Mouse (Mus musculus) CH12.LX (cell line): Measurements from ENCODE around the gene Acsm2. TPM values are rescaled to one million over a fixed set of nuclear protein-coding genes. Genes with fewer than 3 reads are reported as not detected.
A peak's percentile ranks its signal among the peaks of the same experiment; 100 is the strongest.

Experiments
- DNase-seq: peaks from one replicate; pipeline ENCODE4 v3.0.0-alpha.2; 2013; ENCODE audit errors: extremely low read depth
- H3K27ac ChIP-seq: 2 replicates; pipeline ENCODE4 v1.5.1; 2012; ENCODE audit warnings: low read depth, mild to moderate bottlenecking, control low read depth, moderate library complexity; ENCODE audit not compliant: insufficient read depth
- H3K27me3 ChIP-seq: replicated peaks from 2 replicates; pipeline ENCODE3; 2012; ENCODE audit warnings: inconsistent platforms
- H3K36me3 ChIP-seq, 2 experiments: replicated peaks in 1 of 2; 2 replicates each; pipeline versions ENCODE3 to v1.6.1; 2012; ENCODE audit warnings: inconsistent platforms in 1 of 2, low read length in 1 of 2, mild to moderate bottlenecking in 1 of 2, mixed read lengths in 1 of 2, moderate library complexity in 1 of 2; ENCODE audit not compliant: control insufficient read depth in 1 of 2, insufficient read depth in 1 of 2
- H3K4me1 ChIP-seq, 2 experiments: 2 replicates each; pipeline ENCODE4 v1.6.1; 2012; ENCODE audit warnings: inconsistent platforms in 1 of 2, moderate library complexity in 1 of 2; ENCODE audit not compliant: insufficient read depth in 2 of 2, control insufficient read depth in 1 of 2
- H3K4me2 ChIP-seq: 2 replicates; pipeline ENCODE4 v1.6.1; 2012; ENCODE audit warnings: low read depth, mild to moderate bottlenecking, control low read depth; ENCODE audit not compliant: poor library complexity, insufficient read depth, severe bottlenecking
- H3K4me3 ChIP-seq, 3 experiments: fragments of 150-350 bp in 1 of 3; sonication (generic) in 1 of 3; replicated peaks in 1 of 3; 2 replicates each; pipeline versions ENCODE3 to v1.5.1; 2011 to 2012; ENCODE audit warnings: low read depth in 2 of 3, low read length in 2 of 3, mild to moderate bottlenecking in 2 of 3, moderate library complexity in 2 of 3, control low read depth in 1 of 3, improper control_type of control experiment in 1 of 3, inconsistent platforms in 1 of 3, mixed read lengths in 1 of 3; ENCODE audit not compliant: poor library complexity in 1 of 3
- H3K79me2 ChIP-seq: replicated peaks from 2 replicates; pipeline ENCODE4 v1.6.1; 2012; ENCODE audit warnings: mild to moderate bottlenecking, moderate library complexity; ENCODE audit not compliant: control insufficient read depth, poor library complexity, insufficient read depth, severe bottlenecking; ENCODE audit errors: extremely low read depth
- H3K9ac ChIP-seq: 2 replicates; pipeline ENCODE4 v1.6.1; 2012; ENCODE audit warnings: low read depth, mild to moderate bottlenecking, control low read depth, moderate library complexity; ENCODE audit not compliant: insufficient read depth
- H3K9me3 ChIP-seq: replicated peaks from 2 replicates; pipeline ENCODE3; 2012; ENCODE audit warnings: low read length, inconsistent platforms, mixed read lengths
- BHLHE40 ChIP-seq: IDR thresholded peaks from 2 replicates; pipeline ENCODE4 v1.6.1; 2011; ENCODE audit warnings: mild to moderate bottlenecking, low read depth, low read length, improper control_type of control experiment
- CHD1 ChIP-seq: IDR thresholded peaks from 2 replicates; pipeline ENCODE4 v1.6.1; 2012; ENCODE audit warnings: low read depth, low read length, improper control_type of control experiment, inconsistent platforms
- CTCF ChIP-seq, 2 experiments: IDR thresholded peaks in 1 of 2; conservative IDR thresholded peaks in 1 of 2; 2 replicates each; pipeline ENCODE4 v1.5.1; 2011 to 2012; ENCODE audit warnings: low read depth in 2 of 2, low read length in 2 of 2, improper control_type of control experiment in 1 of 2, inconsistent platforms in 1 of 2, mild to moderate bottlenecking in 1 of 2, moderate library complexity in 1 of 2
- E2F4 ChIP-seq: IDR thresholded peaks from 2 replicates; pipeline ENCODE4 v1.6.1; 2011; ENCODE audit warnings: low read depth, low read length, improper control_type of control experiment; ENCODE audit not compliant: insufficient replicate concordance
- ELF1 ChIP-seq: IDR thresholded peaks from 2 replicates; pipeline ENCODE4 v1.6.1; 2014; ENCODE audit warnings: low read depth, mild to moderate bottlenecking, inconsistent platforms, low read length, improper control_type of control experiment
- JUN ChIP-seq: IDR thresholded peaks from 2 replicates; pipeline ENCODE4 v1.6.1; 2011; ENCODE audit warnings: low read depth, mild to moderate bottlenecking, low read length, improper control_type of control experiment, moderate library complexity; ENCODE audit not compliant: insufficient read depth
- JUND ChIP-seq: conservative IDR thresholded peaks from 2 replicates; pipeline ENCODE4 v1.6.1; 2011; ENCODE audit warnings: low read depth, low read length, improper control_type of control experiment
- KAT2A ChIP-seq: IDR thresholded peaks from 2 replicates; pipeline ENCODE4 v1.6.1; 2012; ENCODE audit warnings: low read length, improper control_type of control experiment, inconsistent platforms; ENCODE audit not compliant: insufficient replicate concordance
- MAFK ChIP-seq: IDR thresholded peaks from 2 replicates; pipeline ENCODE4 v1.6.1; 2011; ENCODE audit warnings: low read length, improper control_type of control experiment; ENCODE audit not compliant: insufficient replicate concordance
- MAX ChIP-seq: IDR thresholded peaks from 2 replicates; pipeline ENCODE4 v1.6.1; 2011; ENCODE audit warnings: low read length, improper control_type of control experiment
- MAZ ChIP-seq: IDR thresholded peaks from 2 replicates; pipeline ENCODE4 v1.6.1; 2012; ENCODE audit warnings: low read depth, mild to moderate bottlenecking, inconsistent platforms, low read length, improper control_type of control experiment, moderate library complexity
- MXI1 ChIP-seq: IDR thresholded peaks from 2 replicates; pipeline ENCODE4 v1.6.1; 2011; ENCODE audit warnings: mild to moderate bottlenecking, low read depth, low read length, improper control_type of control experiment
- MYC ChIP-seq: IDR thresholded peaks from 2 replicates; pipeline ENCODE4 v1.6.1; 2011; ENCODE audit warnings: low read depth, mild to moderate bottlenecking, improper control_type of control experiment, low read length
- NELFE ChIP-seq: IDR thresholded peaks from 2 replicates; pipeline ENCODE4 v1.6.1; 2011; ENCODE audit warnings: low read depth, low read length, improper control_type of control experiment
- NRF1 ChIP-seq: IDR thresholded peaks from 2 replicates; pipeline ENCODE4 v1.6.1; 2014; ENCODE audit warnings: low read depth, mild to moderate bottlenecking, inconsistent platforms, low read length, improper control_type of control experiment, moderate library complexity
- PAX5 ChIP-seq: IDR thresholded peaks from 2 replicates; pipeline ENCODE4 v1.6.1; 2012; ENCODE audit warnings: low read length, inconsistent platforms, mixed read lengths
- POLR2A ChIP-seq: IDR thresholded peaks from 2 replicates; pipeline ENCODE4 v1.6.1; 2011; ENCODE audit warnings: low read depth, mild to moderate bottlenecking, improper control_type of control experiment, low read length
- RAD21 ChIP-seq: IDR thresholded peaks from 2 replicates; pipeline ENCODE4 v1.6.1; 2011; ENCODE audit warnings: low read depth, mild to moderate bottlenecking, low read length, improper control_type of control experiment, moderate library complexity
- SIN3A ChIP-seq: IDR thresholded peaks from 2 replicates; pipeline ENCODE4 v1.6.1; 2012; ENCODE audit warnings: low read length, improper control_type of control experiment, inconsistent platforms
- SMC3 ChIP-seq: IDR thresholded peaks from 2 replicates; pipeline ENCODE4 v1.6.1; 2011; ENCODE audit warnings: low read depth, low read length, improper control_type of control experiment
- TBP ChIP-seq: conservative IDR thresholded peaks from 2 replicates; pipeline ENCODE4 v1.6.1; 2011; ENCODE audit warnings: low read depth, low read length, improper control_type of control experiment
- USF1 ChIP-seq: IDR thresholded peaks from 2 replicates; pipeline ENCODE4 v1.6.1; 2014; ENCODE audit warnings: low read depth, mild to moderate bottlenecking, inconsistent platforms, low read length, improper control_type of control experiment
- ZMIZ1 ChIP-seq: IDR thresholded peaks from 2 replicates; pipeline ENCODE4 v1.6.1; 2012; ENCODE audit warnings: low read depth, mild to moderate bottlenecking, inconsistent platforms, low read length, improper control_type of control experiment
- ZNF384 ChIP-seq: IDR thresholded peaks from 2 replicates; pipeline ENCODE4 v1.6.1; 2012; ENCODE audit warnings: low read depth, low read length, improper control_type of control experiment, inconsistent platforms
- dilution Hi-C: fragments of 300-500 bp; cut with MboI; formaldehyde crosslinking; loops from 2 replicates; pipeline ENCODE4 v1.14.3; 2020; ENCODE audit warnings: low sequenced_read_pairs; ENCODE audit not compliant: extremely low pct_unique_long_range_greater_than_20kb, extremely low pct_ligation_motif_present
- in situ Hi-C: fragments of 300-500 bp; cut with MboI; formaldehyde crosslinking; loops from 3 replicates; pipeline ENCODE4 v1.14.3; 2019; ENCODE audit warnings: low sequenced_read_pairs, low pct_ligation_motif_present, low pct_unique_long_range_greater_than_20kb, mixed read lengths
- polyA plus RNA-seq: library from polyadenylated mRNA; unstranded; fragments of >175 nt; gene quantifications from 2 replicates; pipeline ENCODE4 v1.2.1, GENCODE M21; 2012; ENCODE audit warnings: low read depth; ENCODE audit not compliant: insufficient read length
- total RNA-seq, 2 experiments: library from RNA; depleted of rRNA; stranded (reverse); fragments of 300-350 nt in 1 of 2; fragments of >200 nt in 1 of 2; gene quantifications; 2 replicates each; pipeline ENCODE4 v1.2.3; 2012 to 2014

Gene Acsm2
- not detected in 2 replicates for total RNA-seq (2012; rRNA removed)
- total RNA-seq (2014; rRNA removed), result not detected in 2 replicates
- not detected in 2 replicates for polyA plus RNA-seq

DNA sequence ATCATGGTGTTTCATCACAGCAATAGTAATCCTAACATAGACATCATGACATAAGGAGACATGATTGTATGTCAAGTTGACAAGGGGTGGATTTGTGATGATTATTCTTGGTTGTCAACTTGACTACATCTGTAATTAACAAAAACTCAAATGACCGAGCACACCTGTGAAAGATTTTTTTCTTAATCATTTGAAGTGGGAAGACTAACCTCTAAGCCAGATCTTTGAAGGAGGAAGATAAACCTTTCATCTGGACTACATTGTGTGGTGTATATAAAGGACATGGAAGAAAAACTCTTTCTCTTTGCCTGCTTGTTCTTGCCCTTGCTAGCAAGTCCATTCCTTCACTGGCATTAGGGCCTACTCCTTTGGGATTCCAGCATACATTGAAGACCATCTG, at the start of gene Acsm2:
Gene Acsm2 (plus strand): TSS at position 301 of the 400 bp plus-strand sequence.
- no peak within 1 kb of the TSS for H3K9ac ChIP-seq
- no peaks in the 10 kb centered on the region for H3K79me2 ChIP-seq
- DNase-seq, result no peak
- H3K4me3 ChIP-seq, result no peak within 1 kb of the TSS
- H3K4me1 ChIP-seq, result peaks cover 0 to 4% of the 10 kb centered on the region in 2 experiments; a peak in 1 of 4 replicates
- H3K9me3 ChIP-seq, result no peaks in the 10 kb centered on the region
- dilution Hi-C loops, result no loop called here
- no peak within 1 kb of the TSS for H3K27ac ChIP-seq
- no peak for TF ChIP-seq POLR2A
- H3K36me3 ChIP-seq, result no peaks in the 10 kb centered on the region
- H3K4me2 ChIP-seq, result no peak within 1 kb of the TSS
- in situ Hi-C loops, result no loop called here
- no peaks in the 10 kb centered on the region for H3K27me3 ChIP-seq

- Histone ChIP-seq H3K36me3 (no peaks in the 10 kb centered on the region), H3K4me3 (no peak overlapping the region), H3K9me3 (no peaks in the 10 kb centered on the region), H3K27me3 (peaks cover 25% of the 10 kb centered on the region), H3K27ac (no peak overlapping the region), H3K9ac (no peak overlapping the region), H3K79me2 (no peaks in the 10 kb centered on the region), H3K4me2 (no peak overlapping the region), H3K4me1 (no peaks in the 10 kb centered on the region)
- DNase-seq, result no peak
- dilution Hi-C loops, result no loop called here
- in situ Hi-C loops, result loop anchor here (10.0 kb wide), 1 partner anchor 496 kb away; no protein-coding TSS in a partner anchor
- TF ChIP-seq BHLHE40, result no peak
- TF ChIP-seq NELFE, result no peak
- no peak for TF ChIP-seq ZNF384
Measured at GRCm38 (mm10) chr7:119511143-119511542, 43.0 kb upstream of the Acsm2 start.

- in situ Hi-C loops, result loop anchor here (10.0 kb wide), 1 partner anchor 498 kb away; no protein-coding TSS in a partner anchor
- Histone ChIP-seq H3K4me1 (no peaks in the 10 kb centered on the region), H3K27me3 (peaks cover 31% of the 10 kb centered on the region), H3K27ac (no peak overlapping the region), H3K9me3 (no peaks in the 10 kb centered on the region), H3K4me2 (no peak overlapping the region), H3K9ac (no peak overlapping the region), H3K79me2 (no peaks in the 10 kb centered on the region), H3K36me3 (no peaks in the 10 kb centered on the region), H3K4me3 (no peak overlapping the region)
- TF ChIP-seq PAX5, result no peak
- TF ChIP-seq ZNF384, result no peak
- TF ChIP-seq MYC, result no peak
- peak; percentile 59 for TF ChIP-seq RAD21
- TF ChIP-seq NRF1, result no peak
- no peak for TF ChIP-seq ZMIZ1
- no peak for TF ChIP-seq MXI1
- no peak for TF ChIP-seq ELF1
- TF ChIP-seq JUN, result no peak
- TF ChIP-seq CTCF (conservative IDR thresholded peaks at IDR 0.05 in 1 of 2, IDR thresholded peaks at IDR 0.05 in 1 of 2; ENCODE audit: low read depth in 2 of 2, low read length in 2 of 2), result peak; percentile 65 to 73
- no peak for TF ChIP-seq MAZ
- TF ChIP-seq NELFE, result no peak
- TF ChIP-seq SIN3A, result no peak
- TF ChIP-seq MAX, result no peak
- TF ChIP-seq KAT2A, result no peak
- no peak for TF ChIP-seq E2F4
- no peak for TF ChIP-seq JUND
- TF ChIP-seq SMC3, result peak; percentile 58
- TF ChIP-seq USF1, result no peak
- TF ChIP-seq MAFK, result no peak
- TF ChIP-seq CHD1, result no peak
- no peak for TF ChIP-seq TBP
- dilution Hi-C loops, result no loop called here
- DNase-seq, result peak; percentile 50
Measured at GRCm38 (mm10) chr7:119513056-119513455, 41.1 kb upstream of the Acsm2 start.
